Mouse (Mus musculus) lung, embryonic 16.5 days (tissue): ENCODE measurements around the gene Fhit. TPM values are rescaled to one million over a fixed set of nuclear protein-coding genes. Genes with fewer than 3 reads are reported as not detected.

Experiments used
- ATAC-seq: fragments of 200-750 bp; cut with Nextera tagmentation; 2 replicates; pipeline ENCODE4 v1.8.0; 2017; ENCODE audit warnings: low read depth, mild to moderate bottlenecking, moderate library complexity
- H3K27ac ChIP-seq: fragments of 300-500 bp; sonication (generic); 2 replicates; pipeline ENCODE4 v1.5.1; 2014; ENCODE audit warnings: mild to moderate bottlenecking, control low read depth, low read length
- H3K27me3 ChIP-seq: fragments of 300-500 bp; sonication (generic); 2 replicates; pipeline ENCODE4 v1.6.1; 2014; ENCODE audit warnings: low read depth, low read length, mixed read lengths; ENCODE audit not compliant: control insufficient read depth, insufficient read depth
- H3K36me3 ChIP-seq: fragments of 300-500 bp; sonication (generic); 2 replicates; pipeline ENCODE4 v1.6.1; 2014; ENCODE audit warnings: low read length; ENCODE audit not compliant: control insufficient read depth, insufficient read depth
- H3K4me1 ChIP-seq: fragments of 300-500 bp; sonication (generic); replicated peaks from 2 replicates; pipeline ENCODE4 v1.6.1; 2014; ENCODE audit warnings: low read length, mixed read lengths; ENCODE audit not compliant: control insufficient read depth, insufficient read depth
- H3K4me2 ChIP-seq: fragments of 300-500 bp; sonication (generic); 2 replicates; pipeline ENCODE4 v1.6.1; 2014; ENCODE audit warnings: low read depth, low read length, control low read depth
- H3K4me3 ChIP-seq: fragments of 300-500 bp; sonication (generic); 2 replicates; pipeline ENCODE4 v1.5.1; 2014; ENCODE audit warnings: mild to moderate bottlenecking, low read length, control low read depth
- H3K9ac ChIP-seq: fragments of 300-500 bp; sonication (generic); 2 replicates; pipeline ENCODE4 v1.6.1; 2014; ENCODE audit warnings: low read length, control low read depth
- H3K9me3 ChIP-seq: fragments of 300-500 bp; sonication (generic); 2 replicates; pipeline ENCODE4 v1.6.1; 2016; ENCODE audit warnings: low read length; ENCODE audit not compliant: control insufficient read depth
- WGBS: fragments of 180-500 bp; shearing (Covaris S2); extraction: QIAGEN DNeasy Blood & Tissue Kit; methylation state at CpG from one replicate; pipeline ENCODE4 v1.1.7; 2014; 5-methylcytosine and 5-hydroxymethylcytosine counted together
- polyA plus RNA-seq: library from polyadenylated mRNA; unstranded; fragments of >200 nt; fragmentation: Nextera tagmentation; extraction: Ambion mirVana; gene quantifications from 2 replicates; pipeline ENCODE4 v1.2.1, GENCODE M21; 2015

Fhit gene
- polyA plus RNA-seq, 1 experiment from 2014 or later: 4.9 TPM

DNA sequence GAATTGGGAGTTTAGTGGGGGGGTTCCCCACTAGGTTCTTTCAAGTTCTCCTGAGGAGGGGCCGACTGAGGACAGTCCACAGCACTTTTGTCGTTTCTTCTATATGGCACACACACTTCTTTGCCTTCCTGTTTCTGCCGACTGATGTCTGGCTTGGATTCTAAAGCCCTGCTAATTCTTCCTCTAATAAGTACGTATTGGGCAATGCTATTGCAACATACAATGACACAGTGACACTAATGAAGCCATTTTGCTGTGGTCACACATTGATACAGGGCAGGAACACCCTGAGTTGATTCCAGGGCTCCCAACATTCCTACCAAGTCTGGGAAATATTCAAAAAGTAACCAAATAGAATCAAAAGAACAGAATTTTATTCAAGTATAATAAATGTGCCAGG is 1032.2 kb downstream of the Fhit start:
- no peaks in the 10 kb centered on the region for H3K36me3 ChIP-seq
- no peak overlapping the region for H3K4me2 ChIP-seq
- H3K27ac ChIP-seq: no peak overlapping the region
- ATAC-seq: no peak
- no peaks in the 10 kb centered on the region for H3K4me1 ChIP-seq
- no peak overlapping the region for H3K4me3 ChIP-seq
- WGBS: 79% methylated on average over 4 of the region's 4 CpGs
- no peaks in the 10 kb centered on the region for H3K27me3 ChIP-seq
- H3K9me3 ChIP-seq: peaks cover 3% of the 10 kb centered on the region; the same call in 1 of the 2 replicates
- no peak overlapping the region for H3K9ac ChIP-seq

DNA sequence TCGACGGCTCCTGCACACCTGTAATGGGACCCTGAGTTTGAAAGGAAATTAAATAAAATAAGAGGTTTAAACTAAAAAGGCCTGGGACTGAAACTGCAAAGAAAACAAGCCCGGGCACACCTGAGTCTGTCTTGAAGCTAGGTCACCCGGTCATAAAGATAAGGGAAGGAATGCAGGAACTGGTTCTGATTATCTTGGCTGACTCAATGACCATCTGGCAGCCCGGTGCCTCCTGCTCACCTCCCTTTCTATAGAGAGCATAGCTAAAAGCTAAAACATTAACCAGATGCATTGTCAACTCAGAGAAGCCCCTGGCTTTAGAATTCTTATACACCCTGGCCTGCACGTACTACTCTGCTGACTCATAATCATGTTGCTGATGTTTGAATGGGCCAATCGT is 1032.7 kb downstream of the Fhit start:
- Histone ChIP-seq H3K4me2 (no peak overlapping the region), H3K9me3 (peaks cover 3% of the 10 kb centered on the region; the same call in 1 of the 2 replicates), H3K27me3 (no peaks in the 10 kb centered on the region), H3K36me3 (no peaks in the 10 kb centered on the region), H3K4me1 (no peaks in the 10 kb centered on the region), H3K27ac (no peak overlapping the region), H3K4me3 (no peak overlapping the region), H3K9ac (no peak overlapping the region)
- no peak for ATAC-seq
- 56% methylated on average over 7 of the region's 7 CpGs for WGBS

DNA sequence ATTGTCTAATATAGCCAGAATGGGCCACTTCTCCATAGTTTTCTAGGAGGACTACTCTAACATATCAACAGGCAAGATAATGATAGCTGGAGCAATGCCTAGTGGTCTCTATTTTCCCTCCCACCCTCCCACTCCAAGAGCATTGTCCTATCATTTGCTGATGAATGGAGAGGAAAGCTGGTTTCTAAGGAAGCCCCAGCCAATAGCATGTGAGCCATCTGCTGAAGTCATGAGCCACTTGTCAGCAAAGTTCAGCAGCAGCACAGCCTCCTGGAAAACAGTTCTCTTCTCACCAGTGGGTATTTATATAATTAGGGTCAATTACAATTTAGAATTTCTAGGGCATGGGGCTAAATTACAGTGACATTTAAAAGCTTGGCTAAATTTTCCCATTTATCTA is 1035.3 kb downstream of the Fhit start:
- Histone ChIP-seq H3K27ac (no peak overlapping the region), H3K27me3 (no peaks in the 10 kb centered on the region), H3K4me1 (no peaks in the 10 kb centered on the region), H3K9me3 (peaks cover 3% of the 10 kb centered on the region; the same call in 1 of the 2 replicates), H3K9ac (no peak overlapping the region), H3K4me2 (no peak overlapping the region), H3K4me3 (no peak overlapping the region), H3K36me3 (no peaks in the 10 kb centered on the region)
- no peak for ATAC-seq

DNA sequence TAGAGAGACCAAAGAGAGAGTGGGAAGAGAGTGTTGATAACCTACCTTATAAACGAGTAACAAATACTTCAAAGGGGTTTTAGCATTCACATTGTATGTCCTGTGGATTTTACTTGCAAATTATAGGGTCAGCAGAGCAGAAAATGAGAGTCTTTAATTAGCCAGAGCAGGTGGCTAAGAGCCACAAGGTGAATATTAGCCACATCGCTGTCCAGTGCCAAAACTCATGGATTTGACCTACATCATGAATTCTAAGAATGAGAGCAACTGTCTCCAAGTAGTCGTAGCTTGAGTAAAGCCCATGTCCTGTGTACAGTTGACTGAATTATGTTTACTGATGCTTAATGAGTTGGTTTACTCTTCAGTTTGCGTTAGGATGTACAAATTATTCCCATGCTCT is 1039.7 kb downstream of the Fhit start:
- Histone ChIP-seq H3K27me3 (no peaks in the 10 kb centered on the region), H3K4me3 (no peak overlapping the region), H3K36me3 (no peaks in the 10 kb centered on the region), H3K9me3 (no peaks in the 10 kb centered on the region), H3K4me1 (no peaks in the 10 kb centered on the region), H3K4me2 (no peak overlapping the region), H3K27ac (no peak overlapping the region), H3K9ac (no peak overlapping the region)
- no peak for ATAC-seq
- WGBS: 82% methylated on average over 4 of the region's 4 CpGs

DNA sequence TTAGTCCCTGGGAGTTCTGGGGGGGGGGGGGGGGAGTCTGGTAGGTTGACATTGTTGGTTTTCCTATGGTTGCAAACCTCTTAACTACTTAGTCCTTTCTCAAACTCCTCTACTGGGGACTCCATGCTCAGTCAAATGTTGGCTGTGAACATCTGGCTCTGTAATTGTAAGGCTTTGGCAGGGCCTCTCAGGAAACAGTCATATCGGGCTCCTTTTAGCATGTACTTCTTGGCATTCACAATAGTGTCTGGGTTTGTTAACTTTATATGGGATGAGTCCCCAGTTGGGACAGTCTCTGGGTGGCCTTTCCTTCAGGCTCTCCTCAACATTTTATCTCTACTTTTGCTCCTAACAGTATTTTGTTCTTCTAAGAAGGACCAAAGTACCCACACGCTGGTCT is 1065.6 kb downstream of the Fhit start:
- H3K4me2 ChIP-seq: no peak overlapping the region
- H3K4me3 ChIP-seq: no peak overlapping the region
- 88% methylated on average over 2 of the region's 2 CpGs for WGBS
- no peaks in the 10 kb centered on the region for H3K36me3 ChIP-seq
- ATAC-seq: no peak
- no peak overlapping the region for H3K27ac ChIP-seq
- H3K9me3 ChIP-seq: no peaks in the 10 kb centered on the region
- no peaks in the 10 kb centered on the region for H3K4me1 ChIP-seq
- no peak overlapping the region for H3K9ac ChIP-seq
- H3K27me3 ChIP-seq: no peaks in the 10 kb centered on the region

DNA sequence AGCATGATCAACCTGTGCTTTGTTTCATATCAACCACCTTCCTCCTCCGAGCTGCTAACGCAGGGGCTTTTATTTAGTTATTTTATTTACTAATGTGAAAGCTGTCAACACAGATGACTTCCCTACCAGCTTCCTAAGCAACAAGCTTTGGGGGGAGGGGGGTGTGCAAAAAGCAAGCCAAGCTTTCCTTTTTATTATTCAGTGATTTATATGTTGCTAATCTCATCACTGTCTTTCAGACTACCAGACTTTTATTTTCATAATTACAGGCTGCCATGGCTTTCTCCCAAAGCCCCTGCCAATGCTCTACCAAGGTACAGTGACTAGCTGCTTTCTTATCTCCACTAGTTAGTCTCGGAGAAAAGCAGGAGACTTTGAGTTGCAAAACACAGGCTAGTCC is 1082.8 kb downstream of the Fhit start:
- ATAC-seq: no peak
- Histone ChIP-seq H3K36me3 (no peaks in the 10 kb centered on the region), H3K4me1 (no peaks in the 10 kb centered on the region), H3K9ac (no peak overlapping the region), H3K4me2 (no peak overlapping the region), H3K27ac (no peak overlapping the region), H3K9me3 (no peaks in the 10 kb centered on the region), H3K27me3 (no peaks in the 10 kb centered on the region), H3K4me3 (no peak overlapping the region)
- 64% methylated on average over 3 of the region's 3 CpGs for WGBS

DNA sequence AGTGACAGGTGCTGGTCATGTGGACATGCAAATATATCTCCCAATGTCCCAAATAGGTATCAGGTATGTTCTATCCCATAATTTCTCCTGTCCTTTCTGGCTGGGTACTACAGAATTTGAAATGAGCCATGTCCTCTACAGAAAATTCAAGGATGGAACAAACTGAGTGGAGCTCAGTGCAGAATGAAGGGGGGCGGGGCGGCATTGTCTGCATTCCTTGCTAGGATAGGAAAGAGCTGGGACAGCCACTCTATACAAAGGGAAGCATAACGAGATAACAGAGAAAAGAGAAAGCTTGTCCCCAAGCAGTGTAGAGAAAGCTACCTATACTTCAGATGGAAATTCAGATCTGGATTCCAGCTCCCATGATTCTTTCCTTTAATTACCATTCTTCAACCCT is 1111.9 kb downstream of the Fhit start:
- Histone ChIP-seq H3K9ac (no peak overlapping the region), H3K4me2 (no peak overlapping the region), H3K27ac (no peak overlapping the region), H3K27me3 (no peaks in the 10 kb centered on the region), H3K9me3 (no peaks in the 10 kb centered on the region), H3K4me1 (no peaks in the 10 kb centered on the region), H3K4me3 (no peak overlapping the region), H3K36me3 (no peaks in the 10 kb centered on the region)
- ATAC-seq: no peak
- 72% methylated on average over 3 of the region's 3 CpGs for WGBS

DNA sequence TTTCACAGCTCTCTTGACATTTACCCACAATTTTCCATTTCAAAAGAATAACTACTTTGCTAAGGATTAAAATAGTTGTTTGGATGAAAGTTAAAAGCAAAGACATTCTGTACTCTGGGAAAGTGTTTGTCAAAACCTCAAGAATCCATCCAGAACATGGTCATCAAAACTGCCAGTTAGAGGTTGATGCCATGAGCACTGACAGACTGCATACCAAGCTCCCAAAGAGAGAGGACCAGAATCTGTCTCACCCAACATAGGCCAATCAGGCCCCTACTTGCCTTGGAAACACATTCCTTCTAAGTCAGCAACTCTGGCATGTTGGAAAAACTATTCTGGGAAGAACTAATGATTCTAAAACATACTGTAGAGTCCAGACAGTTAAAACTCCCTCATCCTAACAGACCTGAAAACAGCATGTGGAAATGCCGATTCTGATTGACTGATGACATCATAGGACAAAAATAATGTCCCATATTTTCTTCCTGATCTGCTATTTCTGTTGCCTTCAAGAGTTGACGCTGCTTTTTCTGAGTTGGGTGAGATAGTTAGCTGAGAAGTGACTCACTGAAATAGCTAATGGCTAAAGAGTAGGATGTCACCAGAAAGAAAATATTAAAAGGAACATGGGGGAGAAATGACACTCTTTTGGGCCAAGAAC is 1114.6 kb downstream of the Fhit start:
- no peaks in the 10 kb centered on the region for H3K4me1 ChIP-seq
- H3K9me3 ChIP-seq: no peaks in the 10 kb centered on the region
- H3K4me3 ChIP-seq: no peak overlapping the region
- no peak overlapping the region for H3K9ac ChIP-seq
- no peak overlapping the region for H3K4me2 ChIP-seq
- no peaks in the 10 kb centered on the region for H3K27me3 ChIP-seq
- no peak for ATAC-seq
- no peak overlapping the region for H3K27ac ChIP-seq
- H3K36me3 ChIP-seq: no peaks in the 10 kb centered on the region
- WGBS: 73% methylated on average over 2 of the region's 2 CpGs

DNA sequence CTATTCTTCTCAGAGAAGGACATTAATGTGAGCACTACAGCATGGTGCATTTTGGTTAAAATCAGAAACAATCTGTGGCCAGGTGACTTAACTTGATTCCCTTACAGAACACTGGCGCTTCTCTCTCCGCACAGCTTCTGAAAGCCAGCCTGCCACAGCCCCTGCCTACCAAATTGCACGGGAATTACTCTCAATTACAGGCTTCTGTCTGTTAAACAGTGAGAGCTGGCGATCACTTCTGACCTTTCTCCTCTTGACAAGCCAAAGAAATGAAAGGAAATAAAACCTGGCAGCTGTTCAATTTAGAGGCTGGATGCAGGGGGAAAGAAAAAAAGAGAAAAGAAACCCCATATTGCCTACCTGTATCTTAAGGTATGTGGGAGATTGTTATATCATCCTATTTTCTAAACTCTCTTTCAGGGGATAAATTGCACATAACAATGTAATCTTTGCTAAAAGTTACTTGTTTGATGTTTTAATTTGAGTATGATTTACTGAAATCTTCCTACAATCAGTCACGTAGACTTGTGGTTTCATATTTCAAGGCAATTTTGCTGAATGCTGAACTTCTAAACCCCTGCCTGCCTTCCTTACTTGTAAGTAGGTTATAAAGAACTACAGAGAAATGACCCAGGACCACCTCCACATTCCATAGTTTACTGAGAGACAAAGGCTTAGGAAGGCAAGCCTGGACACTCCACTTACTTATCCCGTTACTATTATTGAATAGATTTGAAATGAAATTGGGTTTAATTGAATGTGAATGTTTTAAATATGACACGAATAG is 1115.3 kb downstream of the Fhit start:
- H3K4me1 ChIP-seq: no peaks in the 10 kb centered on the region
- no peak for ATAC-seq
- 28% methylated on average over 7 of the region's 7 CpGs for WGBS
- no peaks in the 10 kb centered on the region for H3K27me3 ChIP-seq
- no peak overlapping the region for H3K27ac ChIP-seq
- H3K36me3 ChIP-seq: no peaks in the 10 kb centered on the region
- no peak overlapping the region for H3K4me2 ChIP-seq
- H3K9me3 ChIP-seq: no peaks in the 10 kb centered on the region
- H3K9ac ChIP-seq: no peak overlapping the region
- no peak overlapping the region for H3K4me3 ChIP-seq
